Comparison of ENCODE assay signal across 18 mouse cellular contexts in the genomic region with DNA sequence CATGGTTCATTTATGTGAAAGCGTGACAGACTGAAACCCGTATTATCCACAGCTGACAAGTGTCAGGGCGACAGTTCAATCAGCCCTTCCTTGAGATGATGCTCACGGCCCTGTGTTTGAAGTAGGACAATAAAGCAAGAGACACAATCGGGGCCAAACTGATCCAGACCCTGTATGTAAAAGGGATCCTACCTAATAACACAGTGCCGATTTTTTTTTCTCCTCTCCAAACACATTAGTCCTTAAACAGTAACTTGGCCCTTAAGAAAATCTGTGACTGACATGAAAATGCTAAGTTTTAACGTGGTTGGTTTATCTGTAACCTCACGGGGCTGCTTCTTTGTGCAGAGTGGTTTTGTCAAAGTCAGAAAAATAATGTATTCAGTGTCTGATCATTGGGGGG.
A peak's percentile ranks its signal among the peaks of the same experiment; 100 is the strongest.
DNase-seq lines count a peak whose midpoint lies in the region; ATAC-seq and TF ChIP-seq lines count a peak whose summit lies in the region.
"Had no signal": no experiment of that assay in that cellular context is flagged by ENCODE, and none has a peak within 500 bp of the region (broad histone marks: within the 10 kb centered on the region; RNA-seq: fewer than 3 reads in every experiment).

No protein-coding gene starts in this region.

- peaks cover 10% of the 10 kb centered on the region; the same call in 1 of the 2 replicates for H3K9me3 ChIP-seq in midbrain, embryonic 10.5 days (replicated peaks)
- H3K9me3 ChIP-seq in midbrain, postnatal 0 days (ENCODE audit: low read length) = no peaks in the 10 kb centered on the region
- no peaks in the 10 kb centered on the region for H3K9me3 ChIP-seq in forebrain, embryonic 16.5 days (ENCODE audit: control insufficient read depth, low read length)
- H3K9me3 ChIP-seq in midbrain, embryonic 12.5 days = no peaks in the 10 kb centered on the region
- H3K9me3 ChIP-seq: heart, embryonic 13.5 days; kidney, embryonic 15.5 days; limb, embryonic 10.5 days had no signal

- no peak for ATAC-seq in midbrain, postnatal 0 days (ENCODE audit: low FRiP score)
- ATAC-seq in forebrain, embryonic 16.5 days = peak; percentile 61; the same call in 1 of the 2 replicates
- peak; percentile 77 for ATAC-seq in midbrain, embryonic 12.5 days (ENCODE audit: low FRiP score, low read depth)
- ATAC-seq: intestine, embryonic 16.5 days; liver, postnatal 0 days had no signal

- no peak overlapping the region for H3K9ac ChIP-seq in midbrain, postnatal 0 days (replicated peaks; ENCODE audit: low read length, poor library complexity, severe bottlenecking)
- no peak overlapping the region for H3K9ac ChIP-seq in forebrain, embryonic 16.5 days (replicated peaks; ENCODE audit: low read depth, low read length)
- no peak overlapping the region for H3K9ac ChIP-seq in midbrain, embryonic 12.5 days (replicated peaks)
- H3K9ac ChIP-seq: kidney, embryonic 15.5 days; liver, postnatal 0 days had no signal

- intact Hi-C loops in heart, postnatal 36 days (cut with DNase I) = no loop called here

- peak; percentile 50 for DNase-seq in midbrain, embryonic 10.5 days (ENCODE audit: low spot score)
- DNase-seq in midbrain, postnatal 0 days (ENCODE audit: low spot score) = no peak
- no peak for DNase-seq in adrenal gland, adult 18-20 months (ENCODE audit: low spot score in 2 of 2)
- no peak for DNase-seq in heart, postnatal 36 days
- no peak for DNase-seq in layer of hippocampus, adult 9-10 months (ENCODE audit: low spot score)
- DNase-seq: adrenal gland, adult 8-10 months; cerebellum, adult 9-11 months; gastrocnemius, postnatal 10 days; heart, adult 18-20 months; liver, postnatal 0 days; lung, postnatal 10 days; right cerebral cortex, postnatal 4 days had no signal

- H3K27me3 ChIP-seq in midbrain, embryonic 10.5 days (ENCODE audit: low read depth, poor library complexity, severe bottlenecking) = peaks cover 48% of the 10 kb centered on the region
- H3K27me3 ChIP-seq in midbrain, postnatal 0 days (ENCODE audit: insufficient read depth, low read length) = no peaks in the 10 kb centered on the region
- H3K27me3 ChIP-seq in forebrain, embryonic 16.5 days (replicated peaks; ENCODE audit: control insufficient read depth, insufficient read depth, low read length) = no peaks in the 10 kb centered on the region
- H3K27me3 ChIP-seq in midbrain, embryonic 12.5 days = peaks cover 38% of the 10 kb centered on the region
- H3K27me3 ChIP-seq: kidney, embryonic 15.5 days had no signal

- H3K4me3 ChIP-seq in midbrain, embryonic 10.5 days = peak overlapping the region; percentile 20; the same call in 1 of the 2 replicates
- no peak overlapping the region for H3K4me3 ChIP-seq in midbrain, postnatal 0 days (ENCODE audit: low read depth, low read length)
- H3K4me3 ChIP-seq in forebrain, embryonic 16.5 days (replicated peaks; ENCODE audit: low read length) = no peak overlapping the region
- no peak overlapping the region for H3K4me3 ChIP-seq in midbrain, embryonic 12.5 days
- H3K4me3 ChIP-seq: kidney, embryonic 15.5 days; limb, embryonic 10.5 days had no signal

- no peak for TF ChIP-seq CTCF in midbrain, postnatal 0 days (IDR thresholded peaks at IDR 0.05)

- H3K27ac ChIP-seq in midbrain, embryonic 10.5 days (replicated peaks) = peak overlapping the region; percentile 79; the same call in 1 of the 2 replicates
- H3K27ac ChIP-seq in midbrain, postnatal 0 days (ENCODE audit: low read depth, low read length) = no peak overlapping the region
- no peak overlapping the region; the same call in 1 of the 2 replicates for H3K27ac ChIP-seq in forebrain, embryonic 16.5 days (ENCODE audit: low read length)
- peak overlapping the region; percentile 52 for H3K27ac ChIP-seq in midbrain, embryonic 12.5 days (replicated peaks)
- H3K27ac ChIP-seq: heart, embryonic 13.5 days; limb, embryonic 10.5 days had no signal

- peaks cover 43% of the 10 kb centered on the region for H3K4me1 ChIP-seq in midbrain, embryonic 10.5 days
- H3K4me1 ChIP-seq in midbrain, postnatal 0 days (ENCODE audit: insufficient read depth, low read length) = no peaks in the 10 kb centered on the region
- peaks cover 21% of the 10 kb centered on the region for H3K4me1 ChIP-seq in forebrain, embryonic 16.5 days (replicated peaks; ENCODE audit: control insufficient read depth, insufficient read depth, low read length)
- peaks cover 32% of the 10 kb centered on the region for H3K4me1 ChIP-seq in midbrain, embryonic 12.5 days

- 19% methylated on average over 8 of the region's 8 CpGs for WGBS in midbrain, embryonic 10.5 days
- WGBS in midbrain, postnatal 0 days = 17% methylated on average over 8 of the region's 8 CpGs
- WGBS in forebrain, embryonic 16.5 days = 18% methylated on average over 8 of the region's 8 CpGs
- WGBS in midbrain, embryonic 12.5 days = 12% methylated on average over 8 of the region's 8 CpGs

- no peak overlapping the region for H3K4me2 ChIP-seq in midbrain, postnatal 0 days (ENCODE audit: low read depth, low read length, poor library complexity, severe bottlenecking)
- H3K4me2 ChIP-seq in forebrain, embryonic 16.5 days (ENCODE audit: low read length) = no peak overlapping the region
- H3K4me2 ChIP-seq in midbrain, embryonic 12.5 days (replicated peaks) = peak overlapping the region; percentile 33

- H3K36me3 ChIP-seq in midbrain, embryonic 10.5 days = no peaks in the 10 kb centered on the region
- no peaks in the 10 kb centered on the region for H3K36me3 ChIP-seq in midbrain, postnatal 0 days (ENCODE audit: insufficient read depth, low read length)
- H3K36me3 ChIP-seq in forebrain, embryonic 16.5 days (ENCODE audit: control insufficient read depth, insufficient read depth) = no peaks in the 10 kb centered on the region
- H3K36me3 ChIP-seq in midbrain, embryonic 12.5 days = no peaks in the 10 kb centered on the region
- H3K36me3 ChIP-seq: heart, embryonic 13.5 days; kidney, embryonic 15.5 days; limb, embryonic 10.5 days had no signal

Comparison
In these comparisons a context has a peak if more than half of its experiments do, and no peak if none do; other contexts are left out.
1. H3K27ac ChIP-seq: peak in midbrain, embryonic 10.5 days (single experiment) and midbrain, embryonic 12.5 days (single experiment); none in midbrain, postnatal 0 days (single experiment) and forebrain, embryonic 16.5 days (single experiment).